Mouse (Mus musculus): ENCODE data around the gene Npc1l1.

Npc1l1 gene

DNA sequence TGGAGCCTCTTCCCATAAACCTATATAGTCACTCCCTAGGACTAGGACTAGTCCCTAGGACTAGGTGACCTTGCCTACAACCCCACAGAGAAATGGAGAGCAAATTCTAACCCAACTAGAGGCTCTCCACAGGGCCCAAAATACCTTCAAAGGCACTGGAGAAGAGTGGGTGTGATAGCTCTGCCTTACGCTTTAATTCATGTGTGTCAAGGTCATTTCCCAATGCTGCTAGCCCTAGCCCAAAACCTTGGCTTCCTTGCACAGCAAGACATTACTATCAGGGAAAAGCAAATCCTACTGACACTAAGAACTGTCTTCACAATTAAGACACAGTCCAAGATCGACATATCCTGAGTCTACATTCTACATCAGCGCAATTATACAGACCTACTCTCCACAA, 66.9 kb downstream of the Npc1l1 start:
- no peak for DNase-seq (ENCODE audit: low spot score)

DNA sequence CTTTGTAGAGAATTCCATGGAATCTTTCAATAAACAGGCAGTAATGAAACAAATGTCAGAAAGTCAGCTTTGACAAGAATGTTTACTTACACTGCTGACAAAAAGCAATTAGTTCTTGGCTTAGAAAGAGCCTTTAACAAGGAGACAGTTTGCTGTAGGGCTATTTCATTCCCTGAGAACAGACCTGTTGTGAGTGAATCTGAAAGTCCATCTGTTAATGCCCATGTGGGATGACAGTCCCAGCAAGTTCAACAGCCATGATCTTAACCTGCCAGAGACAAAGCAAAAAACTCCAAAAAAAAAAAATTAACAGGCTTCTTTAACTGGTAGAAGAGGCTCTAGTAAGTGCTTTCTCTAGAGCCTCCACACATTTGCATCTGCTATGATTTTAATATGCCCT, 68.4 kb downstream of the Npc1l1 start:
- DNase-seq (ENCODE audit: low spot score), result no peak

All from urinary bladder, postnatal 14 days (tissue).